Mouse (Mus musculus) liver, adult (tissue): ENCODE results near the gene Rprd1b.

Experiments
- GATA4 ChIP-seq: IDR thresholded peaks from 2 replicates; pipeline ENCODE4 v1.6.1; 2014; ENCODE audit warnings: mild to moderate bottlenecking, low read length; ENCODE audit not compliant: insufficient replicate concordance

The Rprd1b gene

GRCm38 (mm10) chr2:158141690-158142440, 113.6 kb downstream of the Rprd1b start:
- peak; percentile 97 for TF ChIP-seq GATA4

- no peak for TF ChIP-seq GATA4
These were observed 114.7 kb downstream of the Rprd1b start for GRCm38 (mm10) chr2:158142981-158143380.

- no peak for TF ChIP-seq GATA4
These were observed 115.5 kb downstream of the Rprd1b start for GRCm38 (mm10) chr2:158143816-158144215.

GRCm38 (mm10) chr2:158144263-158144662, 116.0 kb downstream of the Rprd1b start:
- TF ChIP-seq GATA4: no peak

GRCm38 (mm10) chr2:158144750-158145527, 116.6 kb downstream of the Rprd1b start:
- TF ChIP-seq GATA4: no peak

- no peak for TF ChIP-seq GATA4
These were observed 117.3 kb downstream of the Rprd1b start for GRCm38 (mm10) chr2:158145528-158146065.

- no peak for TF ChIP-seq GATA4
These were observed 117.9 kb downstream of the Rprd1b start, which contains the start of gene Tgm2 for GRCm38 (mm10) chr2:158146223-158146622. TSS of gene Tgm2 (minus strand) at chr2:158146436.

GRCm38 (mm10) chr2:158146971-158147370, 118.7 kb downstream of the Rprd1b start:
- TF ChIP-seq GATA4: no peak

- no peak for TF ChIP-seq GATA4
These were observed 122.8 kb downstream of the Rprd1b start for GRCm38 (mm10) chr2:158151077-158151476.

- TF ChIP-seq GATA4: no peak
These were observed 124.5 kb downstream of the Rprd1b start for GRCm38 (mm10) chr2:158152685-158153309.

GRCm38 (mm10) chr2:158153728-158154343, 125.5 kb downstream of the Rprd1b start:
- TF ChIP-seq GATA4: no peak

- TF ChIP-seq GATA4: no peak
These were observed 126.3 kb downstream of the Rprd1b start for GRCm38 (mm10) chr2:158154641-158155040.

GRCm38 (mm10) chr2:158155101-158155500, 126.8 kb downstream of the Rprd1b start:
- no peak for TF ChIP-seq GATA4

- TF ChIP-seq GATA4: no peak
These were observed 127.3 kb downstream of the Rprd1b start for GRCm38 (mm10) chr2:158155615-158156014.

- TF ChIP-seq GATA4: no peak
These were observed 128.2 kb downstream of the Rprd1b start for GRCm38 (mm10) chr2:158156487-158156886.
